Mouse (Mus musculus) megakaryocyte, adult 5-6 weeks (primary cell): ENCODE results near the gene Hadha. TPM values are rescaled to one million over a fixed set of nuclear protein-coding genes. Genes with fewer than 3 reads are reported as not detected.

Source experiments
- ATAC-seq: 2 replicates; pipeline ENCODE4 v1.8.0; 2016; ENCODE audit warnings: mild to moderate bottlenecking, inconsistent platforms; ENCODE audit not compliant: poor library complexity, severe bottlenecking
- total RNA-seq, 2 experiments: library from RNA; stranded (forward) in 1 of 2; stranded (reverse) in 1 of 2; fragments of 153-499, 151-499 nt in 1 of 2; fragments of 221-1000, 200-1000 nt in 1 of 2; gene quantifications; 2 replicates each; pipeline versions ENCODE4 v1.2.3 to v1.2.4; 2015 to 2017

Gene Hadha
- total RNA-seq, 2 experiments from 2014 or later, result 46.4 to 133 TPM

DNA sequence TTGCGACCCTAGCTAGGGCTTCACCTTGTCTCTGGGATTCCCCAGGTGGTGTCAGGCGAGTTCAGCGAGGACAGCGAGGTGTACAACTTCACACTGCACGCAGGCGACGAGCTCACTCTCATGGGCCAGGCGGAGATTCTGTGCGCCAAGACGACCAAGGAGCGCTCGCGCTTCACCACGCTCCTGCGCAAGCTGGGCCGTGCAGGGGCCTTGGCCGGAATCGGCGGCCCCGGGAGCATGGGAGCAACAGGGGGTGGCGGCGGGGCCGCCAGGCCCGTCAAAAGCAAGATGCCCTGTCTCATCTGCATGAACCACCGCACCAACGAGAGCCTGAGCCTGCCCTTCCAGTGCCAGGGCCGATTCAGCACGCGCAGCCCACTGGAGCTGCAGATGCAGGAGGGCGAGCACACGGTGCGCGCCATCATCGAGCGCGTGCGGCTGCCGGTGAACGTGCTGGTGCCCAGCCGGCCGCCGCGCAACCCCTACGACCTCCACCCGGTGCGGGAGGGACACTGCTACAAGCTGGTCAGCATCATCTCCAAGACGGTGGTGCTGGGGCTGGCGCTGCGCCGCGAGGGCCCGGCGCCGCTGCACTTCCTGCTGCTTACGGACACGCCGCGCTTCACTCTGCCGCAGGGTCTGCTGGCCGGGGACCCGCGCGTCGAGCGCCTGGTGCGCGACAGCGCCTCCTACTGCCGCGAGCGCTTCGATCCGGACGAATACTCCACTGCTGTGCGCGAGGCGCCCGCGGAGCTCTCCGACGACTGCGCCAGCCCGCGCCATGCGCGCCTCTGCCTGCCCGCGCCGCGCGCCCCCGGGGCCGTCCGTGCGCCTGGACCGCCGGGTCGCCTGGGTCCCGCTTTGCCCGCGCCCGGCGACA is 40.8 kb downstream of the Hadha start:
- peak; percentile 86 for ATAC-seq

DNA sequence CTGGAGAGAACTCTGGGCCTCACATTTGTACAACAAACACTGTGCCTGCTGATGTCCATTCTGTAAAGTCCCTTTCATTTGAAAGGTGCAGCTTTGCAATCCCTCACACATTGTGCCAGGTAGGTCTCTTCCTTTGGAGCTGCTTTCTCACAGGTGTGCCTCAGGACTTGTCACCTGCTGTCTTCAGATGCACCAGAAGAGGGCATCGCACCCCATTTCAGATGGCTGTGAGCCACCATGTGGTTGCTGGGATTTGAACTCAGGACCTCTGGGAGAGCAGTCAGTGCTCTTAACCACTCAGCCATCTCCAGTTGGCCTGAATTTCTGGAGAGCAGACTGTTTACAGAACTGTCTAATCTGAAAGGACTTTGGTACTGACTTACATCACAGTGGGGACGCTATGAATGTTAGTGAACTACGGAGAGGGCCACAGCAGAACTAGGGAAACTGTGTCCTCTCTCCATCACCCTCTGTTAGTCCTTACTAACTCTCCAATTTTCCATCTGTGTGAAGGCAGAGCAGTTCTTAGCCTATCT is 42.4 kb downstream of the Hadha start:
- no peak for ATAC-seq

DNA sequence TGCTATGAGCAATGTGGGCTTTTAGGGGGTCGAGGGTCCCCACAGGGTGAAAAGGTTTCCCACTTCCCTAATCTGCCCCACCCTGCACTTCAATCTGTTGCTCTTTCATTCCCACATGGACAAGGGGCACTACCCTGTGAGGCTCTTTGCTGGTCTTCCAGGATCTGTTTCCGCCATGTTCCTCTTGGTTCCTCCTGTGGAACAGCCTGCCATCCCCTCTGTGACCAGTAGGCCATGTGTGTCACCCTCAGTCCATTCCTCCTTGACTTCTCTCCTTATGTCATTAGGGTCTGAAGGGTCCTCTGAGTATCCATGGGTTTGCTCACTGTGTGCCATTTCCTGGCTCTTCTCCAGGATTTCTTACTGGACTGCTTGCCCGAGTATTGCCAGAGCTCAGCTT is 43.2 kb downstream of the Hadha start:
- ATAC-seq, result no peak

DNA sequence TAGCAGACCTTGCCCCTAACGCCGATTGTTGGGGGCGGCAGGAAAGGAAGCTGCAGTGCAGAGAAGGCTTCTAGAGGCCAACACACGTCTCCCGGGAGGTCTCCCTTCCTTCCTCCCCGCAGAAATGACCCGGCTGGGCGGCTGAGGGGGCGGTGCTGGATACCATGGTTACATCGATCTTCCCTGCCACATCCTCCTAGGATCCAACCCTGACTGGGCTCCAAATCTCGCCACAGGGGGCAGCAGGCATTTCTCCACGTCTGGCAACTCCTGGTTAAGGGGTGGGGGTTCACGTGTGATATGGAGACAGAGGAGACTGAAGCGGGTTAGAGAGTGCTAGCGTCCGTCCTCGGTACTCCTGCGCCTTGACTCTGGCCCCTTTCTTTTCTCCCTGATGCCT is 43.8 kb downstream of the Hadha start:
- ATAC-seq, result no peak

DNA sequence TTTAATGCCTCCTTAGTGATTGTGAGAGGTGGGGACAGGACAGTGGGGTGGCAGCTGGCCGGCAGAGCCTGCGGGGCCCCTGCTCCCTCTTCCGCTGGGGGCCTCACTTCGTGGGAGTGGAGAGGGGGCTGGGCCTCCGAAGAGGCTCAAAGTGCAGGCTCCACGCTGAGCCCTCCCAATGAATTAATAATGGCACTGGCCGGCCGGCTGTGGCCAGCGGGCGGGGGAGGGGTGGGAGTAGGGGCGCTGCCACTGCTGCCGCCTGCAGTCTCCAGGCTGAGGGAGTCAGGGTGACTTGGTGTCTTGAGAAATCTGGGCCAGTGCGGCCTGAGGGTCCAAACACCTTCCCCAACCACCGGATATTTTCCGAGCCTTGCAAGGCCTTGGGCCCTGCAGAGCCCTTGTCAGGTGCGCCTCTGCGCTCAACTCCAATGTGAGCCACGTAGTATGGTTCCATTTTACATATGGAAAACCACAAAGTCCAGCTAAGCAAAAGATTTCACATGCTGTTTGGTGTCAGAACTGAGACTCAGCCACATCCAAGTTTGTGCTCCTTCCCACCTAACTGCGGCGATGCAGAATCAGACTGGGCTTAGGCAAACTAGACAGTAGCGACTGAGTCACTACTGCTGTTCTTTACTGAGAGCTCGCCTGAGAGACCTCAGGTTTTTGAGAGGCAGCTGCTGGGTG is 44.4 kb downstream of the Hadha start:
- no peak for ATAC-seq

DNA sequence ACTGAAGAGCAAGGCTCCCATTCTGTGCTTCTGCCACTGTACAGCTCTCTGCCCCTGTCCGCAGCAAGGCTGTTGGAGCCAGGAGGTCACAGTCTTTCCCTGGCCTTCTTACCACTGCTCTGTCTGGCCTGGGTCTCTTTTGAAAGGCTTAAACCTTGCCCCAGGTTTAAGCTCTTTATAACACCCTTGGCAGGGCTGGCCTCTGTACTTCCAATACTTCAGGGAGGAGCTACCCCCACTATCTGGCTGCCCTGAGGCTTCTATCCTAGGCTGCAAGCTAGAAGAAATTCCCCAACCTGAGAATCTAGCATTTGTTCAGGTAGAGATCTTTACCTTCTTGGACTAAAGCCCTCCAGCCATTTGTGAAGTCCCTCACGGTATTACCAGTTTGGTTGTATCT is 45.1 kb downstream of the Hadha start:
- ATAC-seq, result no peak

DNA sequence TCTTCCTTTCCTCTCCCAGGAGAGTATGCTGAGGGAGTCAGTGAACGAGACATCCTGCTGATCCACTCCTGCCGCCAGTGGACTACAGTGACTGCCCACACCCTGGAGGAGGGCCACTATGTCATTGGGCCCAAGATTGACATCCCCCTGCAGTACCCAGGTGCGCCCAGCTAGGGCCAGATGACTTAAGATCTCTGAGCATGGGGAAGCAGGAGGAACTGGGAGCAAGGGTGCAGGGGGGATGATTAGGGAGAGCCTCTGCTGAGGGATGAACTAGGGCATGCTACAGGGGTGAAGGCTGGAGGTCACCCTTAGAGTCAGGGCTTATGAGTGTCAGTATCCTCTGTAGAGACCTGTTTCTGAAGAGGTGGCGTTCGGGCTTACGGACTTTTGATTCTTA is 46.7 kb downstream of the Hadha start:
- no peak for ATAC-seq

DNA sequence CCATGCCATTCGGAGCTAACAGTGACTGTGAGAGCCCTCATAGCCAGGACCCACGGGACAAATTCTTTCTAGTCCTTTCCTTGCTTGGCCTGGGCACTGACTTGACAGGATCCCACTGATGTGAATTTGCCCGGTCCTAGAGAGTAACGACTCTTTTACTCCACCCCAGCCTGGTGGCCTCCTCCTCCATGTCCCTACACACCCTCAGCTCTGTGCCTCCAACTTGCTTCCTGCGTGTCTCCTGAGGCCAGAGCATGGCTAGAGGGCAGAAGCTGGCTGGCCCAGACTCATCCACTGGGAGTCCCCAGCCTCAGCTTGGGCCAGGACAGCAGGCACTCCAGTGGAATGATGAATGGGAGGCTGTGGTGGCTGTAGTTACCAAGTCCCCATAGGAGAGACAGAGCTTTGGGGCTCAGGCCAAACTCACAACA is 47.3 kb downstream of the Hadha start:
- no peak for ATAC-seq

DNA sequence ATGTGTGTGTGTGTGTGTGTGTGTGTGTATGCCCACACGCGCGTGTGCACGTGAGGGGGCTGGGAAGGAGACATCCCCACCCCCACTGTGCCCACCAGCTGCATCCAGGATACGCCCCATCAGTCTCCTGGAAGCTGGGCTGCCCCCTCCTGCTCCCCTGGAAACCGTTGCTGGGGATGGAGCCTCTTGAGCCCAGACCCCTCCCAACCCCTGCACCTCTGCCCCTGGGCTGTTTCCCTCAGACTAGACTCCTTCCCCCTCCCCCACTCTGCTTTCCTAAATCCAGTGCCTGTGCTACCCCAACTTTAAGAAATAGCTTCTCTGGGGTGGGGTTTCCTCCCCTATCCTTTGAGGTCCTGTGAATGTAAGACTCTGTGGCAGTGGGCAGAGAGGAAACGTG is 47.8 kb downstream of the Hadha start:
- no peak for ATAC-seq

DNA sequence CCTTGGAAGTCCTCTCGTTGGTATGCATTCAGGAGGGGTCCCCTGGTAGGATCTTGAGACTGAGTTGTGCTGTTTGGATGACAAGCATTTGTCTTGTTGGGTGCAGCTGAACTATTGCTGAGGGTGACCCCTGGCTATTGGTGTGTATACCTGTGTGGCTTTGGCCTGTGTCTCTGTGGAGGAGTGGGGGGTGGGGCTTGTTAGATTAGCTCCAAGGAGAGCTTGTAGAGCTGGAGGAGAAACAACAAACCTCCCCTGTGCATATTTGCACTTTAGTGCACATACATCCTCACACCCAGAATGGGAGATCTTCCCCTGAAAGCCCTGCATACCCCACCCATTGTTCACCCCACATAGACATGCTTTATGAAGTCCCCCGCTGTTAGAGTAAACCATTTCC is 48.2 kb downstream of the Hadha start:
- ATAC-seq, result no peak

DNA sequence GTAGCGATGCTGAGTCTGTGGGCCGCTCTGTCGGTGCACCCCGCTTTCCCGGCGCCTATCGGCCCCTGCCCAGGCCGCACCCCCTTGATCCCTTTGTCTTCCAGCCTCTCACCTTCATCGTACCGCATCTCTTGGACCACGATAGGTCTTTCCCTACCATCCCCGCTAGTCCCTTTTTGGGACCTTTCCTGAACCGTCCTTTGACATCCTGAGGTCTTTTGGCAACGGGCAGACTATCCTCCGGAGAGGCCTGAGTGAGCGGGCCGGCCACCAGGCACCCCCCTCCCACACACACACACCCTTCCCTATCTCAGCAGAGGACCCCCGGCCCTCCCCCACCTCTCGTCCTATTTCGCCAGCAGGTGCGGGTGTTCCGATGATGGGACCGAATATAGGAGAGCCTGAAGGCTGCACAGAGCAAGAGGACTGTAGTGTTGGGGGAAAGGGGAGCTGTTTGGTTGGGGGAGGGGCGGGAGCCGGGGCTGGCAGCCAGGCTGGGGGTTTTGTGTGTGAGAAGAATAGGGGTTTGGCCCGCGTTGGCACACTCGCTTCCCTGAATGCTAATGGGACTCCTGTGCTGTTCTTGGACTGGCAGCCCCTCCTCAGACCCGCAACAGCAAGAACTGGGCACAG is 49.2 kb downstream of the Hadha start, which contains the start of gene 3110082J24Rik:
Gene 3110082J24Rik, minus strand, starts transcription at position 419 of the 633 bp plus-strand sequence.
- no peak for ATAC-seq

DNA sequence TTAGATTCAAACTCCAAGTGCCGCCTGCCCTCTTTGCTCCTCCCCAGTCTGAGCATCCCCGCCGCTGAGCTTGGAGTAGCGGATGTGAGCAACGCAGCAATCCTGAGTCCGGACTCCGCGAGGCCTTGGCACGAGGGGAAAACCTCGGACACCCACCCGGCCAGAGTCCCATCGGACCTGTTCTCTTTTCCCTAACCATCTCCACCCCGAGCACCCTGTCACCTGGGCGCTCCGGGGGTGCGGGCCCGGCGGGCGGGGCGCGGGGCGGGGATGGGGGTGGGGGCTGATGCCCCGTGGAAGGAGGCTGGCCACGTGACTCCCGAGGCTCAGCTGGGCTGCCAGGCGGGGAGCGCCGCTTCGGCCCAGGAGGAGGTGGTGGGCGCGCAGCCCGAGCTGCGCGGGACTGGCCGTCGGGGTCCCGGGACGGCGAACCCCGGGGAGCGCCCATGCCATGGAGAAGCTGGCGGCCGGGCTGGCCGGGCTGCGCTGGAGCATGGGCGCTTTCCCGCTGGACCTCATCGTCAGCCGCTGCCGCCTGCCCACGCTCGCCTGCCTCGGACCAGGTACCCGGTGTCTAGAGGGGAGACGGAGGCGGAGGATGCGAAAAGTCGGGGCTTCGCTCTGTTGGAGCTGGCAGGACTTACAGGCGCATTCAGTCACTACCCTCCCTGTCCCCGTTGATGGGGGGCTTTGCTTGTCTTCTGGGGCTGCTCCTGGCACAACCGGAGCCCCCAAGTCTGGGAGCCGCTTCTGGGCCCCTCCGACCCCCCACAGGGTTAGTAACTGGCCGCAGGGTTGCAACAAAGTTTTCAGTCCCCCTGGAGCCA is 49.9 kb downstream of the Hadha start, which contains the start of gene Garem2:
Gene Garem2, plus strand, starts transcription at position 321 of the 827 bp plus-strand sequence.
- no peak for ATAC-seq

DNA sequence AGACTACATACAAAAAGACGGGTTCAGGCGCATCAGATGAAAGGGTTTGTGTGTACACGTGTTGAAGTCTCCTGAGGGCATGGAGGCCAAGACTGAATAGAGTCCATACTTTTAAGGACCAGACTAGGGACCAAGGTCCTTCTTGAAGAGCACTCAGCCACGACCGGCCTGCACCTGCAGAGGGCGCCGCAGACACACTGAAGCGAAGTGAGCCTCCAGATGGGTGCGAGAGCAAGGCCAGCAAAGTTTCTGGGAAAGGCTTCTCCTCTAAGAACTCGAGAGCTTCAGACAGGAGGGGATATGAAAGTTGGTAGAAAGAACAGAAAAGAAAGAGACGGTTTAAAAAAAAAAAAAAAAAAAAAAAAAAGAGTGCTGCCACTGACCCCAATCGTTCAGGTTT is 50.6 kb downstream of the Hadha start:
- ATAC-seq, result no peak

DNA sequence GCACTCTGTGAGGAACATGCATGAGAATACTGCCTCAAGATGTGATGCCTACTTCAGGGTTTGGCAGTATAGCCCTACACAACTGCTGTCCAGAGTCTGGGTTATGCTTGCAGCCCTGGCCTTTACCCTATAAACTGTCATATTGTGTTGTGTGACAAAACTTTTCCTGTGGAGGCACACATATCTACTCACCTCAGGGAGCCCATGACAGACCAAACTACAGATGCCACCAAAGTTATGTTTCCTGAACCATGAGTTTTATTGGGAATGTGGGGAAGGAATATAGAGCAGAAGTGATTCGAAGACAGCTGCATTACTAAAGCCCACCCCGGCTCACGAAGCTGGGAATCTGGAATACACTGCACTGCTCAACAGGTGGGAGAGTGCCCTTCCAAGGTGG is 51.6 kb downstream of the Hadha start:
- no peak for ATAC-seq

DNA sequence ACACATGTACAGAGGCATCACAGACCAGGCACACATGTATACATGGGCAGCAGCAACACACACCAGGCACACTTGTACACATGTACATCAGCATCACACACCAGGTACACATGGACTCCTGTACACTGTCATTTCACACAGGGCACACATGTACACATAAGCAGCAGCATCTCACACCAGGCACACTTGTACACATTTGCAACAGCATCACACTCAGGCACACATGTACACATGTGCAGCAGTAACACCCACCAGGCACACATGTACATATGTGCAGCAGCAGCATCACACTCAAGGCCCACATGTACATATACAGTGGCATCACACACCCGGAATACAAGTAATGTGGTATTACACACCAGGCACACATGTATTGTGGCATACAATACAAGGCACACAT is 56.7 kb downstream of the Hadha start:
- no peak for ATAC-seq

DNA sequence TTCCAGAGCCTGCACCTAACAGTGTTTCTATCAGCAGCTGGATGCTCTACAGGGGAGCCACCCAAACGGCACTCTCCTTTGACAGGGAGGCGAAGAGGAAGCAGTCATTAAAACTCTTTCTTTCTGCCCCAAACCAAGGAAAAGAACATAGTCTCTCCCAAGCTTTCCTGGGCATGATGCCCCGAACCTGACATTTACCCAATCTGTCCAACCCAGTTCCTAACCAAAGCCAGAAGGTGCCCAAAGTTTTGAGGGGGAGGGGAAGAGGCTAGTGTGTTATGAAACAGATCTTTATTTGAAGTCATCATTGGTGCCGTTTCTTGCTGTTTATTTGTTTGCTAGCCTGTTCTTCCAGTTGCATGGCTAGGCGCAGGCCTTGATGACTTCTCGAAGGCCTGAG is 59.2 kb downstream of the Hadha start:
- no peak for ATAC-seq

DNA sequence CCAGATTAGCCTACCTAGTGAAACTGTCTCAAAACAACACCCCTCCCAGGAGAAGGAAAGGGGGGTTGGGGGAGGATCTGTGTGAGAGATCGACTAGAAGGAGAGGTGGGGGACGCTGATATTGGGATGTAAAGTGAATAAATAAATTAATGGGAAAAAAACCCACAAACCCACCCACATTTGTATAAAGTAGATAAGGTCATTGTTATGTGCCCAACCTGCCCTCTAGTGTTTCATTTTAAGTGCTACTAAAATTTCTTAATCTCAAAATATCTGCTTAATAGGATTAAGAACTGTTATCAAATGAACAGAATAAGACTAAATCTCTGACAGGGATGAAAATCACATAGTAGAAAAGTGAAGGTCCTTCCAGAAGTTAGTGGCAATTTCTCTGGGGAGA is 60.6 kb downstream of the Hadha start:
- ATAC-seq, result no peak

DNA sequence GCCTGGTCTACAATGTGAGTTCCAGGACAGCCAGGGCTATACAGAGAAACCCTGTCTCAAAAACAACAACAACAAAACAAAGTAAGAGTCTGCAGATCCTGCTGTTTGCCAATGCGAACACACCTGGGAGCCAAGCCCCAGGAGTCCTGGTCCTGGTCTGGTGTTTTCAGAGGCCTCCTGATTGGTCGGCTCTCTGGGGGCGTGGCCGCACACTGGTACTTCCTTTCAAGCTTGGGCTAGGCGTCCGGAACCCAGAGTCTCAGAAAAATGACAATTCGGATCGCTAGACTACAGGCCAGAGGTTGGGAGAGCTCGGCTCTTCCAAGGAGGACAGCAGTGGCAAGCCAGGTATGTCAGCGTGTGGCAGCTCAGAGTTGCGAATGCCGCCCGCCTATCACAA is 62.3 kb downstream of the Hadha start:
- ATAC-seq, result no peak

DNA sequence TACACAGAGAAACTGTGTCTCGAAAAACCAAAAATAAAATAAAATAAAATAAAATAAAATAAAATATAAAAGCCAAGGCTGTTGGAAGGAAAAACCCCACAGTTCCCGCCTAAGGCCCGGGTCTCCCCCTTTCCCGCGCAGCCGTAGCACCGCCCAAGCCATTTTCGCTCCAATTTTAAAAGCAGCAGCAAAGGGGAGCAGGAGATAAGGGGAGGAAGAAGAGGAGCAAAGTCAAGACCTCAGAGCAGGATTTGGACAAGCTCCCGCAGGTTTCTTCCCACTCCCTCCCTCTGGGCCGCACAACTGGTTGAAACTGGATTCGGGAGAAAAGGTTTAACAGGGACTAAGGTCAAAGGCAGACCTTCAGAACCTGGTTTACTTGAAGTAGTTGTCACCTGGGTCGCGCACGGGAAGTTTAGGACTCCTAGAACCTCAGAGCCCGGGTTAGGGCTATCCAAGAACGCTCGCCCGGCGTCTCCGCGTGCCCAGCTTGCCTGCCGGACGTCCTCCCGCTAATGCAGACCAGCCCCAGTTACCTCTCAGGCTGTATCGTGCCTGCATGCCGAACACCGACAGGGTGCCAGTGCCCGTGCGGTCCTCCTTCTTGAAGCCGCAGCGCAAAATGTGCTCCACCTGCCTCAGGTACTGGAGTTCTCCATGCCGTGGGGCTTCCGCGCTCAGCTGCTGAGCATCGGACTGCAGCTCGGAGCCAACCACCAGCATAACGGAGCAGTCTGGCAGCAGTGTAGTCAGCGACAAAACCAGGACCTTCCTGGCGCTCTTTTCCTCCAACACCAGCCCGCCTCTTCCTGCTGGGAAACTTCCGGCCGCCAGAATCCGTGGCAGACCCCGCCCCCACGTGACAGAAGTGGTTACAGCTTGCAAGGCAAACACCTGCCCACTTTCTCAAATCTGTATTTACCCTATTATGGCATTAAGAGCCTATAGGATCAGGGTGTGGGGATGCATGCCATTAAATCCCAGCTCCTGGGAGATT is 81.8 kb downstream of the Hadha start, which contains the start of gene Tyms:
Gene Tyms, minus strand, starts transcription at position 793 of the 997 bp plus-strand sequence.
- ATAC-seq, result peak; percentile 87
